Mouse (Mus musculus) embryonic fibroblast, embryonic 13.5 days (primary cell): ENCODE measurements around the gene Akap7.

ENCODE experiments used
- CTCF ChIP-seq: IDR thresholded peaks from 2 replicates; pipeline ENCODE4 v1.5.1; 2011; ENCODE audit warnings: mild to moderate bottlenecking, control low read depth, low read length, moderate library complexity, borderline replicate concordance; ENCODE audit not compliant: insufficient read depth
- POLR2A ChIP-seq: IDR thresholded peaks from 2 replicates; pipeline ENCODE4 v1.6.1; 2011; ENCODE audit warnings: low read depth, mild to moderate bottlenecking, control low read depth, low read length, moderate library complexity

- TF ChIP-seq CTCF (no peak), POLR2A (no peak)
Observed at GRCm38 (mm10) chr10:25154225-25154624, 153.4 kb downstream of the Akap7 start.
